Mouse (Mus musculus) heart, postnatal 0 days (tissue): Measurements from ENCODE around the gene Jmjd7. TPM values are rescaled to one million over a fixed set of nuclear protein-coding genes. Genes with fewer than 3 reads are reported as not detected.

Experiments used
- ATAC-seq: fragments of 200-750 bp; cut with Nextera tagmentation; 2 replicates; pipeline ENCODE4 v1.8.0; 2017; ENCODE audit warnings: low read depth, moderate number of reproducible peaks, moderate library complexity; ENCODE audit not compliant: insufficient read depth
- DNase-seq: peaks from one replicate; pipeline ENCODE4 v3.0.0-alpha.2; 2016; ENCODE audit warnings: low spot score
- H3K27ac ChIP-seq: fragments of 300-500 bp; sonication (generic); 2 replicates; pipeline ENCODE4 v1.5.1; 2014; ENCODE audit warnings: low read depth, mild to moderate bottlenecking
- H3K27me3 ChIP-seq: fragments of 300-500 bp; sonication (generic); 2 replicates; pipeline ENCODE4 v1.6.1; 2014; ENCODE audit warnings: low read length, mixed read lengths; ENCODE audit not compliant: control insufficient read depth, insufficient read depth
- H3K36me3 ChIP-seq: fragments of 300-500 bp; sonication (generic); replicated peaks from 2 replicates; pipeline ENCODE4 v1.6.1; 2014; ENCODE audit warnings: low read length, mixed read lengths; ENCODE audit not compliant: control insufficient read depth, insufficient read depth
- H3K4me1 ChIP-seq: fragments of 300-500 bp; sonication (generic); 2 replicates; pipeline ENCODE4 v1.6.1; 2014; ENCODE audit warnings: antibody characterized with exemption; ENCODE audit not compliant: control insufficient read depth, insufficient read depth
- H3K4me2 ChIP-seq: fragments of 300-500 bp; sonication (generic); 2 replicates; pipeline ENCODE4 v1.6.1; 2014; ENCODE audit warnings: low read depth, mild to moderate bottlenecking, low read length, moderate library complexity
- H3K4me3 ChIP-seq: fragments of 300-500 bp; sonication (generic); 2 replicates; pipeline ENCODE4 v1.5.1; 2014; ENCODE audit warnings: low read depth, low read length
- H3K9ac ChIP-seq: fragments of 300-500 bp; sonication (generic); replicated peaks from 2 replicates; pipeline ENCODE4 v1.6.1; 2014; ENCODE audit warnings: low read depth, low read length, mixed read lengths
- H3K9me3 ChIP-seq: fragments of 300-500 bp; sonication (generic); replicated peaks from 2 replicates; pipeline ENCODE4 v1.6.1; 2016; ENCODE audit warnings: low read length; ENCODE audit not compliant: control insufficient read depth
- CTCF ChIP-seq: IDR thresholded peaks from 2 replicates; pipeline ENCODE4 v1.5.1; 2016; ENCODE audit warnings: antibody characterized with exemption, control low read depth, low read depth
- EP300 ChIP-seq: IDR thresholded peaks from 2 replicates; pipeline ENCODE4 v1.6.1; 2016; ENCODE audit warnings: antibody characterized with exemption, low read depth
- WGBS: fragments of 180-500 bp; shearing (Covaris S2); extraction: QIAGEN DNeasy Blood & Tissue Kit; methylation state at CpG from one replicate; pipeline ENCODE4 v1.1.7; 2014; 5-methylcytosine and 5-hydroxymethylcytosine counted together
- polyA plus RNA-seq: library from polyadenylated mRNA; unstranded; fragments of >200 nt; fragmentation: Nextera tagmentation; extraction: Ambion mirVana; gene quantifications from 2 replicates; pipeline ENCODE4 v1.2.1, GENCODE M21; 2015
- total RNA-seq: library from RNA; depleted of rRNA; stranded (reverse); fragments of >200 nt; gene quantifications from 2 replicates; pipeline ENCODE4 v1.2.3, GENCODE M21; 2014; ENCODE audit warnings: low replicate concordance

The Jmjd7 gene
- total and polyA plus RNA-seq, 2 experiments from 2014 or later = 14.1 to 20.3 TPM

DNA sequence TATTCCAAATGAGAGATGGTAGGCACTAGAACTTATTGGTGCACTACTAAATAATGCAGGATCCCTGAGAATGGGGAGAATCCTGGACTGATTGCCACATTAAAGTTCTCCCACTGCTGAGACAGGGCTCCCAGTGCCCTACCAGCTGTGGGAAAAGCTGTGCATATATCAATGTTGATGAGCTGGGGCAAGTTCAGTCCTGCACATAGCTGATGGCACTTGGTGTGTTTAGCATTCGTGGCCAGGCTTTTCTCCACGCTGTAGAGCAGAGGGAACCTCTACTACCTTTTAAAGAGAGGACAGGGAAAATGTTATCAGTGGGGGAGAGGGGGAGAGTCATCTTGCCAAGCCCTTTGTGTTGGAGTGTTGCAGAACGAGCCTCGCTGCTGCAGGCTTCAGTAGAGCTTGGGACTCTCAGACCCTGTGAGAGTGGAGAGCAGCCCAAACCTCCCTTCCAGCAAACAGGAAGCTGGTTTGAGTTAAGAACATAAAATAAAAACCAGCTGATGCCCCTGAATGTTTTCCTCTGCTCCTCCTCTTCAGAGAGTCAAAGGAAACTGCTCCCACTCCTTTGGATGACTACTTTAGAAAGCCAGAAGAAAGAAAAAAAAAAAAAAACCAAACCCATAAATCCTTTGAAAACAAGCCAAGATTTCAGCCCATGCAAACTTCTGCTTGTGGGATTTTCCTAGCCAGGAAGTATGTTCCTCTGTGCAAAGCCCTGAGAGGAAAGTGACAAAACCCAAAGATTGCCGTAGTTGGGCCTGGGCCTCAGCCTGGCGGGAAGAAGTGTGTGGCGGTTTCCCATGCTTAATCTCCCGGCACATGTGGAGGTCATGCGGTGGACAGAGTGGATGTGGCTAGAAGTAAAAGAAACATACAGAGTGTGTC, 31.6 kb upstream of the Jmjd7 start:
- Histone ChIP-seq H3K4me2 (no peak overlapping the region), H3K27me3 (no peaks in the 10 kb centered on the region), H3K9ac (no peak overlapping the region), H3K27ac (peak overlapping the region; percentile 75), H3K9me3 (no peaks in the 10 kb centered on the region), H3K4me3 (no peak overlapping the region), H3K4me1 (peaks cover 12% of the 10 kb centered on the region), H3K36me3 (peaks cover 6% of the 10 kb centered on the region; the same call in 1 of the 2 replicates)
- DNase-seq (peak; percentile 60), ATAC-seq (peak; percentile 51; the same call in 1 of the 2 replicates)
- TF ChIP-seq CTCF (no peak), EP300 (no peak)
- WGBS = 26% methylated on average over 9 of the region's 9 CpGs

DNA sequence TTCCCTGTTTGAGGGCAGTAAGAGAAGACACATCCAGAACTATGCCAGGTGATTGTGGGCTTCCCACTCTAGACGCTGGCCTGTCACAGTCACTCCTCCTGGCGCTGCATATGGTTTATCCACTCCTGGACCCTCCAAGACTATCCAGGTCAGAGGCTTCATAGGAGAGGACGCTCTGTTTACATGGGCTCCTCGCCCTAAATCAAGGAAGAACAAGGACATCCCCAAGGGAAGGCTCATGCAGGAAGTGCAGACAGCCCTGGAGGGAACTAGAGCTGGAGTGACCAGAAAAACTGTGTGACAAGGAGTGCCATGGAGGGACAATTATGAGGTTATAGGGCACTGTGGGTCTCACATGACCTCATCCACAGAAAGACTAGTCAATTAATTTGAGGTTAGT, 29.9 kb upstream of the Jmjd7 start:
- Histone ChIP-seq H3K27ac (no peak overlapping the region), H3K4me2 (no peak overlapping the region), H3K27me3 (no peaks in the 10 kb centered on the region), H3K9ac (no peak overlapping the region), H3K4me3 (no peak overlapping the region), H3K4me1 (peaks cover 20% of the 10 kb centered on the region), H3K9me3 (no peaks in the 10 kb centered on the region), H3K36me3 (peaks cover 6% of the 10 kb centered on the region; the same call in 1 of the 2 replicates)
- 76% methylated on average over 4 of the region's 4 CpGs for WGBS
- TF ChIP-seq EP300 = no peak
- no peak for TF ChIP-seq CTCF
- ATAC-seq = no peak
- no peak for DNase-seq

DNA sequence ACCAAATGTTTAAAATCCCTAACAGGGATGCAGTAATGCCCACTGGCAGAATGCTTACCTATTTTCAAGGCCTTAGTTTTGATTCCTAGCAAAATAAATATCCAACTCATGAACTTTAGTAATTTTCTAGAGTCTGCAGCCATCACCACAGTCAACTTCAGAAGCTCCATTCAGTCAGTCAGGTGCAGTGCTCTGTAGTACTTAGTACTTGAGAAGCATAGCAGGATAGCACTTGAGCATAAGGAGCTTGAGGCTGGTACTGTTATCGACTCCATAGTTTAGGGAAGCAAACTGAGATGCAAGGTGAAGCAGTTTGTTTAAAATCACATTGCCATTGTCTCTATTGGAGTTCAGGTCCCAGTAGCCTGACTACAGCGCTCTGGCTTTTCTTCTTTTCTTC, 27.6 kb upstream of the Jmjd7 start:
- H3K9ac ChIP-seq = no peak overlapping the region
- no peak overlapping the region for H3K27ac ChIP-seq
- no peak overlapping the region for H3K4me3 ChIP-seq
- DNase-seq = no peak
- WGBS = 87% methylated on average over 2 of the region's 2 CpGs
- no peaks in the 10 kb centered on the region for H3K27me3 ChIP-seq
- peaks cover 18% of the 10 kb centered on the region for H3K4me1 ChIP-seq
- ATAC-seq = no peak
- no peak overlapping the region for H3K4me2 ChIP-seq
- no peaks in the 10 kb centered on the region for H3K9me3 ChIP-seq
- H3K36me3 ChIP-seq = peaks cover 6% of the 10 kb centered on the region; the same call in 1 of the 2 replicates
- no peak for TF ChIP-seq EP300
- no peak for TF ChIP-seq CTCF

- WGBS = 46% methylated on average over 3 of the region's 3 CpGs
- no peaks in the 10 kb centered on the region for H3K9me3 ChIP-seq
- ATAC-seq = peak; percentile 63
- TF ChIP-seq CTCF (no peak), EP300 (no peak)
- H3K9ac ChIP-seq = no peak overlapping the region
- H3K27ac ChIP-seq = peak overlapping the region; percentile 46
- H3K4me3 ChIP-seq = no peak overlapping the region
- no peak for DNase-seq
- H3K4me2 ChIP-seq = no peak overlapping the region
- no peaks in the 10 kb centered on the region for H3K27me3 ChIP-seq
- peaks cover 10% of the 10 kb centered on the region for H3K4me1 ChIP-seq
- peaks cover 6% of the 10 kb centered on the region; the same call in 1 of the 2 replicates for H3K36me3 ChIP-seq
These were observed 26.2 kb upstream of the Jmjd7 start for GRCm38 (mm10) chr2:120000882-120001584.

GRCm38 (mm10) chr2:120001956-120002355, 25.3 kb upstream of the Jmjd7 start:
- H3K27ac ChIP-seq = no peak overlapping the region
- no peak for TF ChIP-seq EP300
- TF ChIP-seq CTCF = no peak
- peaks cover 10% of the 10 kb centered on the region for H3K4me1 ChIP-seq
- no peaks in the 10 kb centered on the region for H3K27me3 ChIP-seq
- no peak overlapping the region for H3K9ac ChIP-seq
- no peak for DNase-seq
- H3K4me3 ChIP-seq = no peak overlapping the region
- H3K4me2 ChIP-seq = no peak overlapping the region
- ATAC-seq = no peak
- WGBS = 66% methylated on average over 4 of the region's 4 CpGs
- H3K36me3 ChIP-seq = peaks cover 6% of the 10 kb centered on the region; the same call in 1 of the 2 replicates
- H3K9me3 ChIP-seq = no peaks in the 10 kb centered on the region
